Comparison of ENCODE assay signal across 8 mouse cellular contexts in genomic region chr2:15054945-15055637, GRCm38 (mm10). TPM values are rescaled to one million over a fixed set of nuclear protein-coding genes. Genes with fewer than 3 reads are reported as not detected.
DNase-seq lines count a peak whose midpoint lies in the region; ATAC-seq lines count a peak whose summit lies in the region.

Gene Nsun6, minus strand, starts transcription at chr2:15055069.

- H3K36me3 ChIP-seq in embryonic facial prominence, embryonic 11.5 days (replicated peaks; ENCODE audit: control insufficient read depth, insufficient read depth, low read depth, low read length): no peaks in the 10 kb centered on the region
- H3K36me3 ChIP-seq in limb, embryonic 10.5 days: peaks cover 21% of the 10 kb centered on the region
- H3K36me3 ChIP-seq in midbrain, embryonic 12.5 days: 0 out of 2 replicates have a peak, but pooled peaks cover 3% of the 10 kb centered on the region

- peak within 1 kb of the TSS; percentile 84 for H3K4me3 ChIP-seq in embryonic facial prominence, embryonic 11.5 days (ENCODE audit: low read depth, low read length)
- H3K4me3 ChIP-seq in limb, embryonic 10.5 days: peak within 1 kb of the TSS; percentile 89
- H3K4me3 ChIP-seq in midbrain, embryonic 12.5 days: peak within 1 kb of the TSS; percentile 83

- no peaks in the 10 kb centered on the region for H3K4me1 ChIP-seq in embryonic facial prominence, embryonic 11.5 days (ENCODE audit: control insufficient read depth, insufficient read depth, low read length)
- peaks cover 18% of the 10 kb centered on the region for H3K4me1 ChIP-seq in limb, embryonic 10.5 days
- H3K4me1 ChIP-seq in midbrain, embryonic 12.5 days: peaks cover 21% of the 10 kb centered on the region

- under 1% methylated on average over 63 of the region's 75 CpGs for WGBS in embryonic facial prominence, embryonic 11.5 days
- WGBS in limb, embryonic 10.5 days: under 1% methylated on average over 72 of the region's 75 CpGs
- WGBS in midbrain, embryonic 12.5 days: under 1% methylated on average over 70 of the region's 75 CpGs

- peak within 1 kb of the TSS; percentile 94 for H3K27ac ChIP-seq in embryonic facial prominence, embryonic 11.5 days (replicated peaks; ENCODE audit: low read depth, low read length)
- peak within 1 kb of the TSS; percentile 99 for H3K27ac ChIP-seq in limb, embryonic 10.5 days
- peak within 1 kb of the TSS; percentile 96 for H3K27ac ChIP-seq in midbrain, embryonic 12.5 days (replicated peaks)

- ATAC-seq in embryonic facial prominence, embryonic 11.5 days (replicated peaks; ENCODE audit: insufficient number of reproducible peaks, low FRiP score, low TSS enrichment, low read depth): peak; percentile 100
- ATAC-seq in midbrain, embryonic 12.5 days (ENCODE audit: low FRiP score, low read depth): peak; percentile 99

- H3K9ac ChIP-seq in embryonic facial prominence, embryonic 11.5 days (replicated peaks; ENCODE audit: low read length): peak within 1 kb of the TSS; percentile 98
- peak within 1 kb of the TSS; percentile 94 for H3K9ac ChIP-seq in midbrain, embryonic 12.5 days (replicated peaks)

- H3K4me2 ChIP-seq in embryonic facial prominence, embryonic 11.5 days (ENCODE audit: low read depth, low read length): peak within 1 kb of the TSS; percentile 61
- H3K4me2 ChIP-seq in midbrain, embryonic 12.5 days (replicated peaks): peak within 1 kb of the TSS; percentile 57

- DNase-seq in 3134 (ENCODE audit: extremely low read depth, insufficient read length, low spot score): peak; percentile 95
- peak; percentile 98 for DNase-seq in adrenal gland, postnatal 25 days
- DNase-seq in embryonic facial prominence, embryonic 11.5 days (ENCODE audit: low spot score): peak; percentile 95
- DNase-seq in heart, adult 11 months: peak; percentile 100
- DNase-seq in kidney, adult 11 months: peak; percentile 94
- peak; percentile 100 for DNase-seq in limb, embryonic 10.5 days (ENCODE audit: low spot score)
- DNase-seq in skeletal muscle tissue, adult 2 months (ENCODE audit: low read depth, low spot score): peak; percentile 96

- H3K9me3 ChIP-seq in embryonic facial prominence, embryonic 11.5 days (replicated peaks; ENCODE audit: control insufficient read depth, low read length): no peaks in the 10 kb centered on the region
- no peaks in the 10 kb centered on the region for H3K9me3 ChIP-seq in limb, embryonic 10.5 days (replicated peaks)
- no peaks in the 10 kb centered on the region for H3K9me3 ChIP-seq in midbrain, embryonic 12.5 days

- no peaks in the 10 kb centered on the region for H3K27me3 ChIP-seq in embryonic facial prominence, embryonic 11.5 days (ENCODE audit: control insufficient read depth, insufficient read depth, low read length)
- no peaks in the 10 kb centered on the region for H3K27me3 ChIP-seq in limb, embryonic 10.5 days (ENCODE audit: low read depth, poor library complexity, severe bottlenecking)
- H3K27me3 ChIP-seq in midbrain, embryonic 12.5 days: no peaks in the 10 kb centered on the region

RNA-seq across cellular contexts. Expression of gene Nsun6, which starts in this region (rescaled TPM):
- 11.7 and 11.8 TPM in 2 replicates for total RNA-seq in adrenal gland, postnatal 25 days (2021)
- polyA plus RNA-seq in embryonic facial prominence, embryonic 11.5 days (2014; fragmentation: Nextera tagmentation; extraction: Ambion mirVana): 12.8 and 15.0 TPM in 2 replicates
- polyA plus RNA-seq in limb, embryonic 10.5 days (2016; fragmentation: Nextera tagmentation; extraction: Ambion mirVana): 8.5 and 12.6 TPM in 2 replicates
- polyA plus RNA-seq in midbrain, embryonic 12.5 days (2016; fragmentation: Nextera tagmentation; extraction: Ambion mirVana): 18.2 and 19.5 TPM in 2 replicates

Comparison
In these comparisons a context has a peak if more than half of its experiments do, and no peak if none do; other contexts are left out.
1. Peak in every context shown above with its lines: DNase-seq, ATAC-seq, H3K4me3 ChIP-seq and H3K27ac ChIP-seq.